Mouse (Mus musculus): ENCODE data around the gene Golt1a.

GRCm38 (mm10) chr1:133371431-133371830, 61.8 kb downstream of the Golt1a start:
- TF ChIP-seq CTCF (IDR thresholded peaks at IDR 0.05; ENCODE audit: low read depth), result no peak
- TF ChIP-seq EP300 (IDR thresholded peaks at IDR 0.05; ENCODE audit: low read depth), result no peak

Measured in liver, embryonic 14.5 days (tissue).